Mouse (Mus musculus) NIH3T3 (cell line): ENCODE results near the gene Pard3b.

Experiments
- DNase-seq: peaks from one replicate; pipeline ENCODE4 v3.0.0-alpha.2; 2012; ENCODE audit warnings: low read depth

Gene Pard3b

GRCm38 (mm10) chr1:61751008-61751407, 112.4 kb downstream of the Pard3b start:
- no peak for DNase-seq

GRCm38 (mm10) chr1:61756771-61757170, 118.1 kb downstream of the Pard3b start:
- no peak for DNase-seq

GRCm38 (mm10) chr1:61771213-61771612, 132.6 kb downstream of the Pard3b start:
- DNase-seq, result peak; percentile 52

- no peak for DNase-seq
Observed at GRCm38 (mm10) chr1:61778731-61779130, 140.1 kb downstream of the Pard3b start.

DNA sequence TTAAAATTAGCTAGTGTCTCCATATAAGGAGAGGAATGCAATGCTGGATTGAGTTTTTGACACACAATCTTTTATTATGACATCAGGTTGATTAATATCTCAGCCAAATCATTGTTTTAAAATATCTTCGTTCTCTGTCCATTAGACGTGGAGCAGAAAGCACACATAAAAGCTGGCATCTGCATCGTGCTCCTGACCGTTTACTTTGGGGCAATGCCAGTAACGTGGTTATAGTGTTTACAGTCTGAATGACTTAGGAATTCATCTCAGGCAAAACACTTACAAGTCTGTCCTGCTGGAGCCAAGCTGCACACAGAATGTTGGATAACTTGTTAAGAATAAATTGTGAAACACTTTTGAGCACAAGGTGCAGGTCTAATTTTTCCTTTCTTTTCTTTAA, 141.3 kb downstream of the Pard3b start:
- peak; percentile 44 for DNase-seq

- DNase-seq, result no peak
Observed at GRCm38 (mm10) chr1:61796296-61796695, 157.7 kb downstream of the Pard3b start.

DNA sequence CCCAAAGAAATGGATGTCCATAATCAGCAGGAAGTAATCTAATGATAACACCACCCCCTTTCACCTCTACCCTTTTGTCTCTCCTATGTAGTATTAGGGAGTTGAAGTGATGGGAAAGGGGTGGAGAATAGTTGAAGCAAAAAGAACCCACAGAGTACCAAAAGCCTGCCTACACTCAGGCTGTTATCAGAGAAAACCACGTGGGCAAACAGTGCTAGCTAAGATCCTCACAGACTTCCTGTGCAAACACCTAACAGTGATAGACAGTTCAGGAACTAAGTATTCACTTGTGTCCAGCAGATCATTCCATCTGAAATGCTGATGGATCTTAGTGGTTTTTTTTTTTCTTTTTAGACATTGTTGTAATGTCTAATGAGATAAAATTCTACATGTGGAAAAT, 181.6 kb downstream of the Pard3b start:
- DNase-seq, result no peak

- no peak for DNase-seq
Observed at GRCm38 (mm10) chr1:61825560-61826191, 187.1 kb downstream of the Pard3b start.

GRCm38 (mm10) chr1:61837006-61837544, 198.5 kb downstream of the Pard3b start:
- DNase-seq, result no peak

GRCm38 (mm10) chr1:61846606-61847005, 208.0 kb downstream of the Pard3b start:
- DNase-seq, result no peak

DNA sequence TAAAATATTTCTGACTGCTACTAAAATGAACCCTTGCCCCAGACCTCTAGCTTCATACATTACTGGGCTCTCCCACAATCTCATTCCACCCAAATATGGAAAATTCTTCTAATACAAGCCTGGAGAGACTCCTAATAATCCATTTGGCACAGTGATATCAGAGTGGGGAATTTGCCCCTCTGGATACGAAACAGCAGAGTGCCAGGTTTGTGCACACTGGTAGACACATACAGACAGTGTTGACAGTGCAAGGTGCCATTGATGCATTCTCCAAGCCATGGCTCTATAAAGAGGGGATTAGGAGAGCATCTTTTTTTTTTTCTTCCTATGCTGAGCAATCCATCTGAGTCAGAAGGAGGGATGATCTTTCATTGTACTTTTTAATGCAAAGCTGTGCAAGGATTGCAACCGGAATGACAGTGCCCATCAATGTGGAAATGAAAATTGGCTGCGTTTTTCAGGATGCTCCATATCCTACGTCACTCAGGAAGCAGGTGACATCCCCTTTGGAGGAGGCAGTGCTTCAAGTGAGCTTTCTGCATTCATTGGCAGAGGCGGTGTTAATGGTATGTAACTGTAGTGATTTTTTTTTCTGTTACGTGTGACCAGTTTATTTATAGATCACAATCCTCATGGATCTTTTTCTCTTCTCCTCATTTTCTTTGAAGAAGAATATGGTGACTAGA, 210.5 kb downstream of the Pard3b start:
- no peak for DNase-seq

DNA sequence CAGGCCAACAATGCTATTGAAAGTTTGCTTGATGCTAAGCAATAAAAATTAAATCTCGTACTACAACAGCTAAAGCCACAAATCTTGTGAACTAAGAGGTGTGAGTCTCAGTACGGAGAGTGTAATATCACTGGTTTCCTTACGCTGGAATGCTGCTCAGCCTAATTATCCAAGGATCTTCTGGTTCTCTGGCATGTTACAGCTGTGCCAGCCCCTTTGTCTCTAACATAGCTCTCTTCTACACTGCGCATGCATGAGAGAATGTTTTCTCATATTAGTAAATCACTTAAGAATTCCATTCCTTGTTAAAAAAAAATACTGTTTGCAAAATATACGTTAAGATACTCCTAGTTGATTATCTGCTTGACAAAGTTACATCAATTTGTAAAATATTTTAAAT, 211.8 kb downstream of the Pard3b start:
- no peak for DNase-seq

DNA sequence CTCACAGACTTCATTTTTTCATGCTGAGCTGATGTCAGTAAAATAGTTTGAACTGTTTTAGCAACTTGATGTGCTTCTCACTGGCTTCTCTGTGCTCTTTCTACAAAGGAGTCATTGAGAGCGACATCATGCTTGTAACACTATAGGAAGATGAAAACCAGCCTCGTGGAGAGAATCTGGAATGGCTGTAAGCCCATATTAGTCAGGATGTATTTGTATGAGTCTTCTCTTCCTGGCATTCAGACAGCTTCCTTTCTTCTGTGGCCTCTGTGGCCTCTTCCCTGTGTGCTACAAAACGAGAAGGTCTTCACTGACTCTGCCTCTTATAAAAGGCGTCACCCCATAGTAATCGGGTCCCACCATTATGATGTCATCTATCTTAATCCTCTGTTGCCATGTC, 212.6 kb downstream of the Pard3b start:
- no peak for DNase-seq

DNA sequence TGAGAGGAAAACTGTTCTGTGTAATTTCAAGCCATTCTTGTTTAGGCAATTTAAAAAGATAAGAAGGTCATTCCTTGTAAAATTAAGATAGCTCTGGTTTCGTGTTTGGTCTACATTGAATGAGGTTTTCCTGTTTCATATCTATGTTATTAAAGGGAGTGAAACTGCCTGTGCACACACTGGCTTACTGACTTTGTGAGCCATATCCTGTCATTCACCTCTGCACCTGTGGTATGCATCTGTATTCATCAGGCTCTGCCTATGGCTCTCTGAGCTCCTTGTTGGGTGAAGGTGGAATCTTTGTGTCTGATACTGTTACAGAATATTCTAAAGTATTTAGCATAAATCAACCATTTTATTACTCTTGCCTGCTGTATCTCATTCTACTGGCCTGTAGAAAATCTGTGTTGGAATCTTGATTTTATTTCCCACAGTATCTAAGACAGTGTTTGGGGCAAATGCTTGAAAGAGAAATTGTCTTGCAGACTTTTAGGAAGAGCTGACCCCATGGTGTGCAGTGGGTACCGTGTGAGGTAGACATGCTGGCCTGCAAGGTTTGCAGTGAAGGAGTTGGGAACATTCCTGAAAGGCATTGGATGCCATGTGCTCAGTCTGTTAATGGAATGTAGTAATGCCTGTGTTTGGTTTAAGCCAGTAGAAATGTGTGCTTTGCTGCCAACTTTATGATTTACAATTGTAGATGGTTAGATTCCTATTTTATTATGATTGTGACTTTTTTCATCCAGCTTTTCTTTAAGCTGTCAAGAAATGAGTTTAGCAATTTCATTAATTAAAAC, 228.9 kb downstream of the Pard3b start:
- DNase-seq, result no peak

- no peak for DNase-seq
Observed at GRCm38 (mm10) chr1:61874875-61875274, 236.3 kb downstream of the Pard3b start.

- DNase-seq, result no peak
Observed at GRCm38 (mm10) chr1:61879706-61880470, 241.3 kb downstream of the Pard3b start.

DNA sequence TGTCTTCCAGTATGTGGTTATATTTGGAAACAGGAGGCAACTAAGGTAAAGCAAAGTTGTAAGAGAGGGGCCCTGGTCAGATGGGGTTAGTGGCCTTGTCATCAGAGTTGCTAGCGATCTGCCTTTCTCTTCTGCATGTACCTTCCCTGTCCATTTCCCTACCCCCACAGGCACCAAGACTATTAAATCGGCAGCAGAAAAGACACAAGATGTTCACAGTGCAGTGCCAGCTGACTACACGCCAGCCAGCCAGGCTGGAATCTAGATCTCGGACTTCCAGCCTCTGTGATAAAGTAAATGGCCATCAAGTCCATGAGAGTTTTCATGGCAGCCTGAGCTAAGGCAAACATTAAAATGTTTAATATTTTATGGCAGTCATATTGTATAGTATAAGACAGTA, 257.4 kb downstream of the Pard3b start:
- no peak for DNase-seq

- DNase-seq, result no peak
Observed at GRCm38 (mm10) chr1:61903271-61904007, 264.8 kb downstream of the Pard3b start.

DNA sequence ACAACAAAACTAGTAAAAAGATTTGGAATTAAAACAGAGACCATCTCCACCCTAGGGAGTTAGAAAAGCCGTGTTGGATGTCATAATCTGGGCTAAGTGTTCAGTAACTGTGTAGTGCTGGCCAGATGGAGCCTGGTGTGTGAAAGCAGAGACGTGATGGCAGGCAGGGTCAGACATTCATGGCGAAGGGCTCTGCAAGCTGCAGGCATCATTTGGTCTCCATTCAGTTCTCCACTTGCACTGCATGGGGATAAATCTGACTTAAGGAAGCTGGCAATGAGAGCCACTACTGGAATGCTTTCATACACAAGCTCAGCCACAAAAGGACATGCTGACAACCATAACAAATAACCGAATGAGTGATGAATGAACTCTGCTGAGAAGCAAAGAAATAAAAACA, 265.4 kb downstream of the Pard3b start:
- DNase-seq, result no peak

- no peak for DNase-seq
Observed at GRCm38 (mm10) chr1:61912931-61913330, 274.3 kb downstream of the Pard3b start.

DNA sequence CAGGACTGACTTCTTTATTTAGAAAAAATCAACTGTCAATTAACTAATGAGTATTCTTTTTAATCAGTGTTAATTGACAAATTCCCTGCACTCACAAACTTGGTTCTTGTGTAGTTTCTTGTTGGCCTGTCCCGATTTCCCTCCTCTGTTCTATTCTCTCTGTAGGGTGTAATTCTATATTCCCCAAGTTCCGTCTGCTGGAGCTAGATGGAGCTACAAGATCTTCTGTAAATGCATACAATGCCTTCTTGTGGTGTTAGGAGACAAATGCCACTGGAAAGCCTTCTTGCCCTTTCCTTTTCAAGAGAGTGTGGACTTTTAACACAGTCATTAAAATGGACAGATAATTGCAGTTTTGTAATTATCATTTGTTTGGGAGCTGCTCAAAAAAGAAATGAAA, 286.3 kb downstream of the Pard3b start:
- peak; percentile 61 for DNase-seq
